Mouse (Mus musculus) small intestine, adult 2 months (tissue): ENCODE measurements around the gene Usp4.

Source experiments
- CTCF ChIP-seq: fragments of 200-500 bp; IDR thresholded peaks from 2 replicates; pipeline ENCODE4 v1.5.1; 2012; ENCODE audit warnings: low read depth, mild to moderate bottlenecking, control low read depth, inconsistent platforms, low read length, moderate library complexity, mixed read lengths; ENCODE audit not compliant: insufficient replicate concordance, insufficient read length; ENCODE audit errors: extremely low read depth
- POLR2A ChIP-seq: fragments of 200-500 bp; IDR thresholded peaks from 2 replicates; pipeline ENCODE4 v1.6.1; 2012; ENCODE audit warnings: low read depth, mild to moderate bottlenecking, control low read depth, inconsistent platforms, low read length, moderate library complexity

- TF ChIP-seq CTCF (no peak), POLR2A (no peak)
Observed at GRCm38 (mm10) chr9:108386816-108387215, 39.2 kb downstream of the Usp4 start.
